Mouse (Mus musculus) myocyte (in vitro differentiated cells): Measurements from ENCODE around the gene Ctnnbl1. TPM values are rescaled to one million over a fixed set of nuclear protein-coding genes. Genes with fewer than 3 reads are reported as not detected.

Experiments
- H3K27me3 ChIP-seq: one replicate; pipeline ENCODE4 v1.6.1; 2011; ENCODE audit not compliant: control insufficient read depth, insufficient read depth, insufficient read length
- H3K36me3 ChIP-seq: one replicate; pipeline ENCODE4 v1.6.1; 2011; ENCODE audit not compliant: control insufficient read depth, insufficient read depth
- H3K4me2 ChIP-seq: one replicate; pipeline ENCODE4 v1.6.1; 2011; ENCODE audit warnings: low read depth, control low read depth
- H3K4me3 ChIP-seq: one replicate; pipeline ENCODE4 v1.5.1; 2011; ENCODE audit warnings: mild to moderate bottlenecking, control low read depth, moderate library complexity
- H3K79me2 ChIP-seq: one replicate; pipeline ENCODE4 v1.6.1; 2011; ENCODE audit not compliant: control insufficient read depth, insufficient read depth
- H3ac ChIP-seq: one replicate; pipeline ENCODE4 v1.6.1; 2011; ENCODE audit not compliant: control insufficient read depth, insufficient read length
- CEBPB ChIP-seq: IDR thresholded peaks from 2 replicates; pipeline ENCODE4 v1.6.1; 2011; ENCODE audit warnings: mild to moderate bottlenecking, moderate library complexity; ENCODE audit not compliant: poor library complexity, insufficient read depth, severe bottlenecking
- E2F4 ChIP-seq: IDR thresholded peaks from one replicate; pipeline ENCODE4 v1.6.1; 2011; ENCODE audit warnings: mild to moderate bottlenecking, control low read depth, moderate library complexity; ENCODE audit not compliant: insufficient read depth
- MAX ChIP-seq: IDR thresholded peaks from one replicate; pipeline ENCODE4 v1.6.1; 2011; ENCODE audit warnings: low read depth, mild to moderate bottlenecking, control low read depth
- MYOD1 ChIP-seq, 3 experiments: IDR thresholded peaks; one replicate each; pipeline ENCODE4 v1.6.1; 2011; ENCODE audit warnings: control low read depth in 2 of 3, low read depth in 2 of 3, mild to moderate bottlenecking in 2 of 3, moderate library complexity in 1 of 3; ENCODE audit not compliant: insufficient read length in 2 of 3, control insufficient read depth in 1 of 3
- MYOG ChIP-seq, 3 experiments: IDR thresholded peaks; one replicate each; pipeline ENCODE4 v1.6.1; 2011; ENCODE audit warnings: control low read depth in 2 of 3, low read depth in 2 of 3, mild to moderate bottlenecking in 2 of 3; ENCODE audit not compliant: insufficient read length in 2 of 3, control insufficient read depth in 1 of 3, insufficient read depth in 1 of 3
- POLR2A ChIP-seq: IDR thresholded peaks from one replicate; pipeline ENCODE4 v1.6.1; 2011; ENCODE audit warnings: low read depth, mild to moderate bottlenecking, control low read depth, moderate library complexity; ENCODE audit not compliant: insufficient read length
- POLR2AphosphoS2 ChIP-seq: IDR thresholded peaks from one replicate; pipeline ENCODE4 v1.6.1; 2011; ENCODE audit warnings: low read depth, control low read depth; ENCODE audit not compliant: insufficient read length
- REST ChIP-seq: IDR thresholded peaks from one replicate; pipeline ENCODE4 v1.6.1; 2011; ENCODE audit warnings: mild to moderate bottlenecking, control low read depth, moderate library complexity; ENCODE audit not compliant: insufficient read depth, insufficient read length
- SRF ChIP-seq: IDR thresholded peaks from one replicate; pipeline ENCODE4 v1.6.1; 2011; ENCODE audit warnings: low read depth; ENCODE audit not compliant: control insufficient read depth, insufficient read length
- TCF12 ChIP-seq: IDR thresholded peaks from one replicate; pipeline ENCODE4 v1.6.1; 2011; ENCODE audit warnings: mild to moderate bottlenecking, control low read depth; ENCODE audit not compliant: poor library complexity, insufficient read depth, severe bottlenecking
- TCF3 ChIP-seq: IDR thresholded peaks from one replicate; pipeline ENCODE4 v1.6.1; 2011; ENCODE audit warnings: low read depth, control low read depth; ENCODE audit not compliant: insufficient read length
- USF1 ChIP-seq: IDR thresholded peaks from one replicate; pipeline ENCODE4 v1.6.1; 2011; ENCODE audit warnings: low read depth, mild to moderate bottlenecking, control low read depth, moderate library complexity
- polyA plus RNA-seq: library from polyadenylated mRNA; unstranded; fragments of >200 nt; fragmentation: generic; extraction: Trizol; gene quantifications from one replicate; pipeline ENCODE4 v1.2.1, GENCODE M21; 2012; ENCODE audit warnings: missing spikeins

Ctnnbl1 gene
- polyA plus RNA-seq, 1 experiment, result 35.0 TPM

GRCm38 (mm10) chr2:157927815-157928214 lies 190.6 kb downstream of the Ctnnbl1 start:
- no peak overlapping the region for H3K4me3 ChIP-seq
- TF ChIP-seq TCF12 (no peak), REST (no peak), POLR2AphosphoS2 (no peak), USF1 (no peak), MYOG (IDR thresholded peaks at IDR 0.05; ENCODE audit: control insufficient read depth in 1 of 3, insufficient read depth in 1 of 3, insufficient read length in 2 of 3, low read depth in 2 of 3) (no peak), E2F4 (no peak), MYOD1 (IDR thresholded peaks at IDR 0.05; ENCODE audit: control insufficient read depth in 1 of 3, insufficient read length in 2 of 3, low read depth in 2 of 3) (no peak), CEBPB (no peak), POLR2A (no peak), SRF (no peak), TCF3 (no peak), MAX (no peak)
- no peak overlapping the region for H3ac ChIP-seq
- no peaks in the 10 kb centered on the region for H3K36me3 ChIP-seq
- H3K79me2 ChIP-seq, result no peaks in the 10 kb centered on the region
- peaks cover 83% of the 10 kb centered on the region for H3K27me3 ChIP-seq
- no peak overlapping the region for H3K4me2 ChIP-seq

GRCm38 (mm10) chr2:157932655-157933054 lies 195.5 kb downstream of the Ctnnbl1 start:
- H3K4me2 ChIP-seq, result no peak overlapping the region
- H3K4me3 ChIP-seq, result no peak overlapping the region
- peaks cover 59% of the 10 kb centered on the region for H3K27me3 ChIP-seq
- H3K36me3 ChIP-seq, result no peaks in the 10 kb centered on the region
- TF ChIP-seq E2F4 (no peak), POLR2AphosphoS2 (no peak), POLR2A (no peak), TCF3 (no peak), TCF12 (no peak), MYOG (IDR thresholded peaks at IDR 0.05; ENCODE audit: control insufficient read depth in 1 of 3, insufficient read depth in 1 of 3, insufficient read length in 2 of 3, low read depth in 2 of 3) (no peak), CEBPB (no peak), USF1 (no peak), MYOD1 (IDR thresholded peaks at IDR 0.05; ENCODE audit: control insufficient read depth in 1 of 3, insufficient read length in 2 of 3, low read depth in 2 of 3) (no peak), SRF (no peak), MAX (no peak), REST (no peak)
- no peak overlapping the region for H3ac ChIP-seq
- no peaks in the 10 kb centered on the region for H3K79me2 ChIP-seq

GRCm38 (mm10) chr2:157935444-157936171 lies 198.4 kb downstream of the Ctnnbl1 start:
- Histone ChIP-seq H3K27me3 (peaks cover 52% of the 10 kb centered on the region), H3ac (no peak overlapping the region), H3K4me2 (no peak overlapping the region), H3K36me3 (no peaks in the 10 kb centered on the region), H3K4me3 (no peak overlapping the region), H3K79me2 (no peaks in the 10 kb centered on the region)
- TF ChIP-seq MAX, result no peak
- no peak for TF ChIP-seq USF1
- TF ChIP-seq SRF, result no peak
- no peak for TF ChIP-seq CEBPB
- TF ChIP-seq TCF12, result no peak
- no peak for TF ChIP-seq MYOG (IDR thresholded peaks at IDR 0.05; ENCODE audit: control insufficient read depth in 1 of 3, insufficient read depth in 1 of 3, insufficient read length in 2 of 3, low read depth in 2 of 3)
- TF ChIP-seq REST, result no peak
- TF ChIP-seq POLR2A, result no peak
- no peak for TF ChIP-seq MYOD1 (IDR thresholded peaks at IDR 0.05; ENCODE audit: control insufficient read depth in 1 of 3, insufficient read length in 2 of 3, low read depth in 2 of 3)
- no peak for TF ChIP-seq POLR2AphosphoS2
- TF ChIP-seq E2F4, result no peak
- TF ChIP-seq TCF3, result no peak

GRCm38 (mm10) chr2:157936676-157937075 lies 199.5 kb downstream of the Ctnnbl1 start:
- Histone ChIP-seq H3K36me3 (no peaks in the 10 kb centered on the region), H3K4me2 (no peak overlapping the region), H3K4me3 (no peak overlapping the region), H3K27me3 (peaks cover 54% of the 10 kb centered on the region), H3ac (no peak overlapping the region), H3K79me2 (no peaks in the 10 kb centered on the region)
- TF ChIP-seq TCF12, result no peak
- TF ChIP-seq CEBPB, result no peak
- TF ChIP-seq POLR2AphosphoS2, result no peak
- TF ChIP-seq SRF, result no peak
- TF ChIP-seq MYOG (IDR thresholded peaks at IDR 0.05; ENCODE audit: control insufficient read depth in 1 of 3, insufficient read depth in 1 of 3, insufficient read length in 2 of 3, low read depth in 2 of 3), result no peak
- TF ChIP-seq USF1, result no peak
